Mouse (Mus musculus) stomach, postnatal 0 days (tissue): ENCODE data around the gene Scaf4.

Experiments
- CTCF ChIP-seq: IDR thresholded peaks from 2 replicates; pipeline ENCODE4 v1.5.1; 2016; ENCODE audit warnings: antibody characterized with exemption, low read depth, mild to moderate bottlenecking, moderate library complexity
- EP300 ChIP-seq: optimal IDR thresholded peaks from 2 replicates; pipeline ENCODE3; 2016; ENCODE audit warnings: antibody characterized with exemption

DNA sequence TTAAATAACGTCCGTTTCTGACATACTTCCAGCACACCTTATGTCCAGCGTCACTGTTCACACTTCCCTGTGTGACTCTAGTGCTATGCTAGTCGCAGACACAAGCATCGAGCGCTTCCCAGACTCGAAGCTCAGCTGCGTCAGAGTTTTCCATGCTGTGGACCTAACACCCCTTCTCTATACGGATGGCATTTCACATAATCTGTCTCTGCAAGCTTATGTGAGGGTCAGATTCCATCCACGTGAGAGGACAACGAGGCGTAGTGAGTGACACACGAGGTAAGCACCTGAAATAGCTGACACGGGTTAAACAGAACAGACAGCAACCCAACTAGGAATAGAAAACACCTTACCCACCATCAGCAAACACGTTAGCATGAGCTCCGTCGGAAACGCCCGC lies 82.2 kb downstream of the Scaf4 start:
- no peak for TF ChIP-seq CTCF
- no peak for TF ChIP-seq EP300
